Mouse (Mus musculus) gastrocnemius, adult 2 months (tissue): Measurements from ENCODE around the gene Il24. TPM values are rescaled to one million over a fixed set of nuclear protein-coding genes. Genes with fewer than 3 reads are reported as not detected.

Experiments
- DNase-seq: peaks from one replicate; pipeline ENCODE4 v3.0.0; 2022
- H3K27ac ChIP-seq: fragments of 200-600 bp; 2 replicates; pipeline ENCODE4 v1.8.1; 2022; ENCODE audit warnings: mild to moderate bottlenecking
- H3K4me3 ChIP-seq: fragments of 200-600 bp; 2 replicates; pipeline ENCODE4 v1.8.1; 2022; ENCODE audit warnings: mild to moderate bottlenecking, moderate library complexity
- CTCF ChIP-seq: fragments of 200-600 bp; IDR thresholded peaks from 2 replicates; pipeline ENCODE4 v1.8.1; 2022; ENCODE audit warnings: antibody characterized with exemption, mild to moderate bottlenecking, moderate library complexity
- intact Hi-C: fragments of 180-260 bp; cut with DNase I; formaldehyde crosslinking; loops from one replicate; pipeline ENCODE4 v1.15.1; 2025
- long read RNA-seq, 2 experiments: library from polyadenylated mRNA; stranded (forward); transcript quantifications; one replicate each; pipeline ENCODE4 v2.0.0; 2021
- total RNA-seq, 2 experiments: library from RNA; stranded (reverse); gene quantifications; 2 replicates each; pipeline ENCODE4 v1.2.3; 2021

The Il24 gene
- not detected for total RNA-seq
- long read RNA-seq, experiment 1: 0 reads
- long read RNA-seq, experiment 2: 0 reads

GRCm38 (mm10) chr1:130887354-130887753 lies at the start of gene Il24:
Gene Il24 (minus strand): TSS chr1:130887454.
- TF ChIP-seq CTCF: no peak
- Histone ChIP-seq H3K27ac (no peak within 1 kb of the TSS), H3K4me3 (no peak within 1 kb of the TSS)
- intact Hi-C loops: no loop called here
- no peak for DNase-seq

- intact Hi-C loops: no loop called here
- no peak for TF ChIP-seq CTCF
- DNase-seq: no peak
- no peak overlapping the region for H3K4me3 ChIP-seq
- no peak overlapping the region for H3K27ac ChIP-seq
Observed at GRCm38 (mm10) chr1:130936351-130936750, 49.1 kb upstream of the Il24 start.

GRCm38 (mm10) chr1:130926484-130926883 lies 39.2 kb upstream of the Il24 start:
- intact Hi-C loops: no loop called here
- H3K4me3 ChIP-seq: no peak overlapping the region
- TF ChIP-seq CTCF: no peak

GRCm38 (mm10) chr1:130918323-130918980 lies 31.2 kb upstream of the Il24 start:
- Histone ChIP-seq H3K27ac (no peak overlapping the region), H3K4me3 (no peak overlapping the region)
- intact Hi-C loops: no loop called here
- DNase-seq: no peak
- TF ChIP-seq CTCF: no peak

More at GRCm38 (mm10) chr1:130926484-130926883, 39.2 kb upstream of the Il24 start:
- H3K27ac ChIP-seq: no peak overlapping the region
- no peak for DNase-seq

GRCm38 (mm10) chr1:130911401-130912010 lies 24.3 kb upstream of the Il24 start, which contains the start of gene Il20:
Gene Il20 (minus strand): TSS chr1:130911451.
- no peak for TF ChIP-seq CTCF
- Histone ChIP-seq H3K27ac (no peak within 1 kb of the TSS), H3K4me3 (no peak within 1 kb of the TSS)
- DNase-seq: no peak
- intact Hi-C loops: no loop called here

- H3K4me3 ChIP-seq: no peak overlapping the region
- H3K27ac ChIP-seq: no peak overlapping the region
- TF ChIP-seq CTCF: no peak
- intact Hi-C loops: no loop called here
- no peak for DNase-seq
Observed at GRCm38 (mm10) chr1:130902505-130902904, 15.3 kb upstream of the Il24 start.

- no peak for DNase-seq
- intact Hi-C loops: no loop called here
- TF ChIP-seq CTCF: no peak
- Histone ChIP-seq H3K4me3 (no peak overlapping the region), H3K27ac (no peak overlapping the region)
Observed at GRCm38 (mm10) chr1:130894468-130894867, 7.2 kb upstream of the Il24 start.

GRCm38 (mm10) chr1:130893329-130894040 lies 6.2 kb upstream of the Il24 start:
- intact Hi-C loops: no loop called here
- no peak for TF ChIP-seq CTCF

GRCm38 (mm10) chr1:130892446-130892845 lies 5.2 kb upstream of the Il24 start:
- DNase-seq: no peak
- intact Hi-C loops: no loop called here
- H3K27ac ChIP-seq: no peak overlapping the region
- H3K4me3 ChIP-seq: no peak overlapping the region
- no peak for TF ChIP-seq CTCF

More at GRCm38 (mm10) chr1:130893329-130894040, 6.2 kb upstream of the Il24 start:
- no peak overlapping the region for H3K4me3 ChIP-seq
- no peak for DNase-seq
- H3K27ac ChIP-seq: no peak overlapping the region

GRCm38 (mm10) chr1:130883146-130883545 lies 4.1 kb downstream of the Il24 start:
- intact Hi-C loops: no loop called here
- no peak overlapping the region for H3K27ac ChIP-seq
- TF ChIP-seq CTCF: no peak
- DNase-seq: no peak
- no peak overlapping the region for H3K4me3 ChIP-seq

GRCm38 (mm10) chr1:130879927-130880326 lies 7.3 kb downstream of the Il24 start:
- no peak for TF ChIP-seq CTCF
- Histone ChIP-seq H3K4me3 (no peak overlapping the region), H3K27ac (no peak overlapping the region)
- intact Hi-C loops: loop anchor here (10.0 kb wide), 2 partner anchors 255 to 385 kb away; partner anchors contain the start of gene Dyrk3
- DNase-seq: no peak

GRCm38 (mm10) chr1:130877889-130878614 lies 9.2 kb downstream of the Il24 start:
- Histone ChIP-seq H3K4me3 (peak overlapping the region; percentile 62), H3K27ac (no peak overlapping the region)
- intact Hi-C loops: loop anchor here (10.0 kb wide), 2 partner anchors 257 to 387 kb away; partner anchors contain the start of gene Dyrk3
- peak; percentile 17 for DNase-seq
- TF ChIP-seq CTCF: no peak
